Comparison of ENCODE assay signal across 9 mouse cellular contexts in genomic region chr10:95117041-95117730, GRCm38 (mm10).
A peak's percentile ranks its signal among the peaks of the same experiment; 100 is the strongest.
DNase-seq lines count a peak whose midpoint lies in the region; ATAC-seq and TF ChIP-seq lines count a peak whose summit lies in the region.
"Had no signal": no experiment of that assay in that cellular context is flagged by ENCODE, and none has a peak within 500 bp of the region (broad histone marks: within the 10 kb centered on the region; RNA-seq: fewer than 3 reads in every experiment).

No protein-coding gene starts in this region.

- TF ChIP-seq POLR2A in kidney, adult 2 months (IDR thresholded peaks at IDR 0.05; ENCODE audit: low read depth, low read length), result no peak
- no peak for TF ChIP-seq POLR2A in embryonic fibroblast, embryonic 13.5 days (IDR thresholded peaks at IDR 0.05; ENCODE audit: low read depth, low read length)

- 16% methylated on average over 6 of the region's 6 CpGs for WGBS in kidney, adult 2 months
- 69% methylated on average over 6 of the region's 6 CpGs for WGBS in kidney, embryonic 15.5 days
- WGBS in hindbrain, embryonic 10.5 days, result 91% methylated on average over 6 of the region's 6 CpGs

- no peak overlapping the region for H3K4me2 ChIP-seq in kidney, embryonic 15.5 days

- H3K9ac ChIP-seq in kidney, embryonic 15.5 days, result no peak overlapping the region

- ATAC-seq in kidney, embryonic 15.5 days (replicated peaks; ENCODE audit: low FRiP score), result no peak

- no peaks in the 10 kb centered on the region for H3K36me3 ChIP-seq in kidney, adult 2 months (ENCODE audit: control insufficient read depth, insufficient read depth, low read length)
- no peaks in the 10 kb centered on the region for H3K36me3 ChIP-seq in kidney, embryonic 15.5 days
- H3K36me3 ChIP-seq in hindbrain, embryonic 10.5 days, result no peaks in the 10 kb centered on the region

- no peaks in the 10 kb centered on the region for H3K27me3 ChIP-seq in kidney, adult 2 months (replicated peaks; ENCODE audit: control insufficient read depth, insufficient read depth, low read length)
- H3K27me3 ChIP-seq in kidney, embryonic 15.5 days, result no peaks in the 10 kb centered on the region
- H3K27me3 ChIP-seq in hindbrain, embryonic 10.5 days (ENCODE audit: insufficient read depth, poor library complexity, severe bottlenecking), result no peaks in the 10 kb centered on the region

- H3K9me3 ChIP-seq in kidney, embryonic 15.5 days (replicated peaks), result no peaks in the 10 kb centered on the region
- no peaks in the 10 kb centered on the region for H3K9me3 ChIP-seq in hindbrain, embryonic 10.5 days

- H3K4me1 ChIP-seq in kidney, adult 2 months (ENCODE audit: control insufficient read depth, insufficient read depth, low read length), result peaks cover 33% of the 10 kb centered on the region
- peaks cover 17% of the 10 kb centered on the region for H3K4me1 ChIP-seq in kidney, embryonic 15.5 days
- no peaks in the 10 kb centered on the region for H3K4me1 ChIP-seq in embryonic fibroblast, embryonic 13.5 days (ENCODE audit: control insufficient read depth, insufficient read depth, low read length)
- peaks cover 4% of the 10 kb centered on the region; the same call in 1 of the 2 replicates for H3K4me1 ChIP-seq in hindbrain, embryonic 10.5 days (replicated peaks)

- H3K4me3 ChIP-seq in kidney, adult 2 months (ENCODE audit: insufficient read depth, low read depth, low read length), result no peak overlapping the region
- H3K4me3 ChIP-seq in kidney, embryonic 15.5 days (replicated peaks), result no peak overlapping the region
- H3K4me3 ChIP-seq in embryonic fibroblast, embryonic 13.5 days (ENCODE audit: insufficient read depth, low read length), result no peak overlapping the region
- H3K4me3 ChIP-seq in hindbrain, embryonic 10.5 days, result no peak overlapping the region

- peak; percentile 93 for DNase-seq in kidney, adult 2 months
- DNase-seq in hindlimb bud, embryonic 11.5 days (ENCODE audit: extremely low spot score, low read depth, low spot score), result peak; percentile 16
- peak; percentile 51 to 54 for DNase-seq in lung, postnatal 4 days
- no peak for DNase-seq in urinary bladder, adult 18-20 months (ENCODE audit: low spot score in 2 of 2)
- no peak for DNase-seq in embryo, embryonic 11 days
- no peak for DNase-seq in hindbrain, embryonic 10.5 days (ENCODE audit: low spot score)

- TF ChIP-seq CTCF in kidney, adult 2 months (conservative IDR thresholded peaks at IDR 0.05; ENCODE audit: insufficient read depth, insufficient read length, low read depth, low read length), result no peak
- TF ChIP-seq CTCF in embryonic fibroblast, embryonic 13.5 days (IDR thresholded peaks at IDR 0.05; ENCODE audit: borderline replicate concordance, insufficient read depth, low read length), result no peak

- H3K27ac ChIP-seq in kidney, adult 2 months (ENCODE audit: insufficient read depth, low read depth, low read length), result peak overlapping the region; percentile 43
- H3K27ac ChIP-seq in kidney, embryonic 15.5 days, result no peak overlapping the region
- peak overlapping the region; percentile 2 for H3K27ac ChIP-seq in embryonic fibroblast, embryonic 13.5 days (ENCODE audit: insufficient read depth, low read length)
- no peak overlapping the region for H3K27ac ChIP-seq in hindbrain, embryonic 10.5 days
- H3K27ac ChIP-seq: macrophage had no signal

Comparison
In these comparisons a context has a peak if more than half of its experiments do, and no peak if none do; other contexts are left out.
1. H3K27ac ChIP-seq: peak in kidney, adult 2 months (single experiment) and embryonic fibroblast, embryonic 13.5 days (single experiment); none in kidney, embryonic 15.5 days (single experiment) and hindbrain, embryonic 10.5 days (single experiment).
2. DNase-seq: peak in kidney, adult 2 months (single experiment), hindlimb bud, embryonic 11.5 days (single experiment) and lung, postnatal 4 days (2 of 2); none in urinary bladder, adult 18-20 months (0 of 2), embryo, embryonic 11 days (single experiment) and hindbrain, embryonic 10.5 days (single experiment).